Mouse (Mus musculus): ENCODE data around the gene Prlhr. TPM values are rescaled to one million over a fixed set of nuclear protein-coding genes. Genes with fewer than 3 reads are reported as not detected.
A peak's percentile ranks its signal among the peaks of the same experiment; 100 is the strongest.

Prlhr gene
- not detected in 2 replicates for polyA plus RNA-seq (2014; fragmentation: Nextera tagmentation; extraction: Ambion mirVana)

DNA sequence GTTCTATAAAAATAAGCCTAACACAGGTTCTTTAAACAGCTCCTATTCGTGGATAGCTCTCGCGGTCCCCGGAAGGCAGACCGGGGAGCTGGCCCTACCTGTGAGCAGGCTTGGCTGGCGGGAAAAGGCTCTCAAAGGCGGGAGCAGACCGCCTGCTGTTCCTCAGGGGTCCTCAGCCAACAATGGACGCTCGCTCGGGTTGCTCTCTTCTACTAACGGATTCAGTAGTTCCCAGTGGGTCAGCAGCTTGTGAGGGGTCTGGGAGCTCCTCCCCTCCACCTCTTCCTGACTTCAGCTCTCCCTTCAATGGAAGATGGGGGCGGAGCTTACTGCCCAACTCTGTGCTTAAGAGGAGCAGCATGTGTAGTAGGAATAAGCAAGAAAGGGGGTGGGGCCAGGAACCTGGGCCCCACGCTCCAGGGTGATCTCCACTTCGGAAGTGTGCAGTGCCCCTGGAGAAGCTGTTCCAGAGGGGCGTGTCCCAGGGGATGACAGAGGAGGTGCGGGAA lies at the start of gene Prlhr:
Gene Prlhr, minus strand, starts transcription at position 51 of the 509 bp plus-strand sequence.
- Histone ChIP-seq H3K4me2 (peak within 1 kb of the TSS; percentile 53), H3K36me3 (ENCODE audit: control insufficient read depth, insufficient read depth, low read length) (no peaks in the 10 kb centered on the region), H3K9me3 (ENCODE audit: control insufficient read depth, low read length) (no peaks in the 10 kb centered on the region), H3K4me1 (replicated peaks; ENCODE audit: control insufficient read depth, insufficient read depth, low read length) (0 out of 2 replicates have a peak, but pooled peaks cover 3% of the 10 kb centered on the region), H3K4me3 (ENCODE audit: low read depth, low read length) (peak within 1 kb of the TSS; percentile 24), H3K27ac (ENCODE audit: low read depth, low read length) (no peak within 1 kb of the TSS), H3K9ac (ENCODE audit: low read depth, low read length) (no peak within 1 kb of the TSS), H3K27me3 (replicated peaks; ENCODE audit: control insufficient read depth, insufficient read depth, low read length) (peaks cover 36% of the 10 kb centered on the region)
- 11% methylated on average over 17 of the region's 17 CpGs for WGBS
- no peak for DNase-seq (ENCODE audit: low spot score)
- no peak; the same call in 1 of the 2 replicates for ATAC-seq (replicated peaks; ENCODE audit: low FRiP score)

GRCm38 (mm10) chr19:60515064-60515463 lies 47.0 kb upstream of the Prlhr start:
- no peaks in the 10 kb centered on the region for H3K9me3 ChIP-seq (ENCODE audit: control insufficient read depth, low read length)
- no peaks in the 10 kb centered on the region for H3K27me3 ChIP-seq (replicated peaks; ENCODE audit: control insufficient read depth, insufficient read depth, low read length)
- no peak overlapping the region for H3K4me3 ChIP-seq (ENCODE audit: low read depth, low read length)
- no peak overlapping the region for H3K4me2 ChIP-seq
- DNase-seq (ENCODE audit: low spot score) (no peak), ATAC-seq (replicated peaks; ENCODE audit: low FRiP score) (no peak)
- no peaks in the 10 kb centered on the region for H3K36me3 ChIP-seq (ENCODE audit: control insufficient read depth, insufficient read depth, low read length)
- H3K27ac ChIP-seq (ENCODE audit: low read depth, low read length), result no peak overlapping the region
- no peak overlapping the region for H3K9ac ChIP-seq (ENCODE audit: low read depth, low read length)
- H3K4me1 ChIP-seq (replicated peaks; ENCODE audit: control insufficient read depth, insufficient read depth, low read length), result no peaks in the 10 kb centered on the region
- WGBS, result 62% methylated on average over 2 of the region's 2 CpGs

- H3K27ac ChIP-seq (ENCODE audit: low read depth, low read length), result no peak overlapping the region
- no peak overlapping the region for H3K9ac ChIP-seq (ENCODE audit: low read depth, low read length)
- no peaks in the 10 kb centered on the region for H3K27me3 ChIP-seq (replicated peaks; ENCODE audit: control insufficient read depth, insufficient read depth, low read length)
- no peak overlapping the region for H3K4me2 ChIP-seq
- WGBS, result 62% methylated on average over 3 of the region's 3 CpGs
- no peaks in the 10 kb centered on the region for H3K4me1 ChIP-seq (replicated peaks; ENCODE audit: control insufficient read depth, insufficient read depth, low read length)
- DNase-seq (ENCODE audit: low spot score), result no peak
- H3K36me3 ChIP-seq (ENCODE audit: control insufficient read depth, insufficient read depth, low read length), result no peaks in the 10 kb centered on the region
- no peaks in the 10 kb centered on the region for H3K9me3 ChIP-seq (ENCODE audit: control insufficient read depth, low read length)
- H3K4me3 ChIP-seq (ENCODE audit: low read depth, low read length), result no peak overlapping the region
- no peak for ATAC-seq (replicated peaks; ENCODE audit: low FRiP score)
Measured at GRCm38 (mm10) chr19:60513431-60513830, 45.3 kb upstream of the Prlhr start.

DNA sequence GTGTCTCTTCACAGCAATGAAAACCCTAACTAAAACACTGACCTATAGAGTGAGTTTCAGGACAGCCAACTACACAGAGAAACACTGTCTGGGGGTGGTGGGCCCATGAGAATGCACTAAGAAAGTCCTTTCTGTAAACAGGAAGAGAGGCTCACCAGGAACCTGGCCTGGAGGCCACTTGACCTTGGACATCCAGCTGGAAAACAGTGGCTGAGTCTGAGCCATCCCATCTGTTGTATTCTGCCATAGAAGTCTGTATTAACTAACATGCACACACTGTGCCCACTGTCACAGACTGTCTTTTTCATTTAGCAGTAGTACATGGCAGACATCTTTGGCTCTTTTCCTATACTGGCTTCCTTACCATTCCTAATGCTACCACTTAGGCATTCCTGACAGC lies 32.1 kb upstream of the Prlhr start:
- Histone ChIP-seq H3K4me2 (no peak overlapping the region), H3K4me1 (replicated peaks; ENCODE audit: control insufficient read depth, insufficient read depth, low read length) (no peaks in the 10 kb centered on the region), H3K36me3 (ENCODE audit: control insufficient read depth, insufficient read depth, low read length) (no peaks in the 10 kb centered on the region), H3K27ac (ENCODE audit: low read depth, low read length) (no peak overlapping the region), H3K4me3 (ENCODE audit: low read depth, low read length) (no peak overlapping the region), H3K9me3 (ENCODE audit: control insufficient read depth, low read length) (no peaks in the 10 kb centered on the region), H3K27me3 (replicated peaks; ENCODE audit: control insufficient read depth, insufficient read depth, low read length) (no peaks in the 10 kb centered on the region), H3K9ac (ENCODE audit: low read depth, low read length) (no peak overlapping the region)
- DNase-seq (ENCODE audit: low spot score) (no peak), ATAC-seq (replicated peaks; ENCODE audit: low FRiP score) (no peak)

- H3K27ac ChIP-seq (ENCODE audit: low read depth, low read length), result no peak overlapping the region
- no peaks in the 10 kb centered on the region for H3K27me3 ChIP-seq (replicated peaks; ENCODE audit: control insufficient read depth, insufficient read depth, low read length)
- DNase-seq (ENCODE audit: low spot score) (no peak), ATAC-seq (replicated peaks; ENCODE audit: low FRiP score) (no peak)
- H3K9me3 ChIP-seq (ENCODE audit: control insufficient read depth, low read length), result no peaks in the 10 kb centered on the region
- H3K4me1 ChIP-seq (replicated peaks; ENCODE audit: control insufficient read depth, insufficient read depth, low read length), result no peaks in the 10 kb centered on the region
- no peak overlapping the region for H3K4me3 ChIP-seq (ENCODE audit: low read depth, low read length)
- H3K36me3 ChIP-seq (ENCODE audit: control insufficient read depth, insufficient read depth, low read length), result no peaks in the 10 kb centered on the region
- H3K4me2 ChIP-seq, result no peak overlapping the region
- 62% methylated on average over 4 of the region's 4 CpGs for WGBS
- no peak overlapping the region for H3K9ac ChIP-seq (ENCODE audit: low read depth, low read length)
Measured at GRCm38 (mm10) chr19:60497171-60497570, 29.1 kb upstream of the Prlhr start.

- Histone ChIP-seq H3K9ac (ENCODE audit: low read depth, low read length) (no peak overlapping the region), H3K9me3 (ENCODE audit: control insufficient read depth, low read length) (no peaks in the 10 kb centered on the region), H3K4me2 (no peak overlapping the region), H3K36me3 (ENCODE audit: control insufficient read depth, insufficient read depth, low read length) (no peaks in the 10 kb centered on the region), H3K4me3 (ENCODE audit: low read depth, low read length) (no peak overlapping the region), H3K27me3 (replicated peaks; ENCODE audit: control insufficient read depth, insufficient read depth, low read length) (no peaks in the 10 kb centered on the region), H3K27ac (ENCODE audit: low read depth, low read length) (no peak overlapping the region), H3K4me1 (replicated peaks; ENCODE audit: control insufficient read depth, insufficient read depth, low read length) (no peaks in the 10 kb centered on the region)
- ATAC-seq (replicated peaks; ENCODE audit: low FRiP score) (no peak), DNase-seq (ENCODE audit: low spot score) (no peak)
- WGBS, result 66% methylated on average over 3 of the region's 3 CpGs
Measured at GRCm38 (mm10) chr19:60495772-60496171, 27.7 kb upstream of the Prlhr start.

DNA sequence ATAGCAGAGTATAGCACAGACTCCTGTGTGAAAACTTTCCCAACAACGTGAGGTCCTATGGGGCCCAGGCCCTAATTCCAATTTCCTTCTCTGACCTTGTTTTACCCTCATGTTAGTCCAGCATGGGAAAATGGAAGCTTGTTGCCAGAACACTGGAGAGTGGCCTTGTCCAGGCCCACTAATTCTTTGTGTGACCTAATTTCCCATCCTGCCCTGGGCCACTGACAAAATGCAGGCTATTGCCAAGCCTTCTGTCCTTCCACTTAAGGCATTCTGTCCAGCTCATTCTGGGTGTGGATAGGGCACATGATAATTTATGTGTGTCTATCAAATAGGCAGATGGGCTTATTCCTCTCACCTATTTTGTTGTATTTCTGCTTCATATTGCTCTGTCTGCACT lies 21.5 kb upstream of the Prlhr start:
- Histone ChIP-seq H3K27me3 (replicated peaks; ENCODE audit: control insufficient read depth, insufficient read depth, low read length) (no peaks in the 10 kb centered on the region), H3K27ac (ENCODE audit: low read depth, low read length) (no peak overlapping the region), H3K36me3 (ENCODE audit: control insufficient read depth, insufficient read depth, low read length) (no peaks in the 10 kb centered on the region), H3K4me3 (ENCODE audit: low read depth, low read length) (no peak overlapping the region), H3K4me2 (no peak overlapping the region), H3K9ac (ENCODE audit: low read depth, low read length) (no peak overlapping the region), H3K4me1 (replicated peaks; ENCODE audit: control insufficient read depth, insufficient read depth, low read length) (no peaks in the 10 kb centered on the region), H3K9me3 (ENCODE audit: control insufficient read depth, low read length) (no peaks in the 10 kb centered on the region)
- 78% methylated on average over 1 of the region's 1 CpGs for WGBS
- ATAC-seq (replicated peaks; ENCODE audit: low FRiP score), result no peak
- no peak for DNase-seq (ENCODE audit: low spot score)

GRCm38 (mm10) chr19:60485261-60485660 lies 17.2 kb upstream of the Prlhr start:
- no peaks in the 10 kb centered on the region for H3K36me3 ChIP-seq (ENCODE audit: control insufficient read depth, insufficient read depth, low read length)
- no peak overlapping the region for H3K4me3 ChIP-seq (ENCODE audit: low read depth, low read length)
- no peak overlapping the region for H3K27ac ChIP-seq (ENCODE audit: low read depth, low read length)
- no peaks in the 10 kb centered on the region for H3K4me1 ChIP-seq (replicated peaks; ENCODE audit: control insufficient read depth, insufficient read depth, low read length)
- no peak for ATAC-seq (replicated peaks; ENCODE audit: low FRiP score)
- no peak for DNase-seq (ENCODE audit: low spot score)
- no peaks in the 10 kb centered on the region for H3K27me3 ChIP-seq (replicated peaks; ENCODE audit: control insufficient read depth, insufficient read depth, low read length)
- H3K4me2 ChIP-seq, result no peak overlapping the region
- H3K9me3 ChIP-seq (ENCODE audit: control insufficient read depth, low read length), result no peaks in the 10 kb centered on the region
- no peak overlapping the region for H3K9ac ChIP-seq (ENCODE audit: low read depth, low read length)

- H3K9ac ChIP-seq (ENCODE audit: low read depth, low read length), result no peak overlapping the region
- WGBS, result 44% methylated on average over 1 of the region's 1 CpGs
- no peak overlapping the region for H3K4me3 ChIP-seq (ENCODE audit: low read depth, low read length)
- no peak for ATAC-seq (replicated peaks; ENCODE audit: low FRiP score)
- no peaks in the 10 kb centered on the region for H3K27me3 ChIP-seq (replicated peaks; ENCODE audit: control insufficient read depth, insufficient read depth, low read length)
- H3K4me2 ChIP-seq, result no peak overlapping the region
- H3K27ac ChIP-seq (ENCODE audit: low read depth, low read length), result no peak overlapping the region
- H3K4me1 ChIP-seq (replicated peaks; ENCODE audit: control insufficient read depth, insufficient read depth, low read length), result no peaks in the 10 kb centered on the region
- H3K9me3 ChIP-seq (ENCODE audit: control insufficient read depth, low read length), result no peaks in the 10 kb centered on the region
- H3K36me3 ChIP-seq (ENCODE audit: control insufficient read depth, insufficient read depth, low read length), result no peaks in the 10 kb centered on the region
- DNase-seq (ENCODE audit: low spot score), result no peak
Measured at GRCm38 (mm10) chr19:60478859-60479258, 10.8 kb upstream of the Prlhr start.

All from liver, embryonic 11.5 days (tissue).